Mouse (Mus musculus): ENCODE results near the gene Rac1.
A peak's percentile ranks its signal among the peaks of the same experiment; 100 is the strongest.

Rac1 gene

DNA sequence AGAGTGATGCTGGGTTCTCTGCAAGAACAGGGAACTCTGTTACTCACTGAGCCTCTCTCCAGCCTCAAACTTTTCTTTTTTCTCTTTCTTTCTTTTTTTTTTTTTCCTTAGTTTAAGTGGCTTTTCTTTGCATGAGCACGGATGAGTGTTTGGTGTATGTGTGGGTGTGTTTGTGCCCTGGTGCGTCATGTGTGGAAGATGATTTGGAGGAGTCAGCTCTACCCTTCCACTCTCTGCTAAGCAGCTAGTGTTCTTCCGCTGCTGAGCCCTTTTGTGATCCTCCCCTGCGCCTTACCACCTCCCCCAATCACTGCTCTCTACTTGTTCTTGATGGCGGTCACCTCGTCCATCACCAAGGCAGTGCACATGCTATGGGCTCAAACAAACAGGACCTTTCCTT is 32.1 kb downstream of the Rac1 start:
- DNase-seq (ENCODE audit: low spot score in 2 of 2): no peak

DNA sequence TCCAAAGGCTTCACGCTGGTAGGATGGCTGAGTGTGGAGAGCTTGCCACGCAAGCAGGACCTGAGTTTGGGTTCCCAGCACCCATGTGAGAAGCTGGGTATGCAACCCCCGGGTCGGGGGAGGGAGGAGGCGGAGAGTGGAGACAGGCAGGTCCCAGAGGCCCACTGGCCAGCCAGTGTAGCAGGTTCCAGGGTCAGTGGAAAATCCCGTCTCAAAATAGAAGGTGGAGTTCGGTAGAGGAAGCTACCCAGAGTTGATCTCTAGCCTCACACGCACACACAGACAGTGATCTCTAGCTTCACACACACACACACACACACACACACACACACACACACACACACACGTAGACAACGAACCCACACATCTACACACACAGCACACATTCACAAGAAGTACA is 34.7 kb downstream of the Rac1 start:
- DNase-seq (ENCODE audit: low spot score in 2 of 2): no peak

DNA sequence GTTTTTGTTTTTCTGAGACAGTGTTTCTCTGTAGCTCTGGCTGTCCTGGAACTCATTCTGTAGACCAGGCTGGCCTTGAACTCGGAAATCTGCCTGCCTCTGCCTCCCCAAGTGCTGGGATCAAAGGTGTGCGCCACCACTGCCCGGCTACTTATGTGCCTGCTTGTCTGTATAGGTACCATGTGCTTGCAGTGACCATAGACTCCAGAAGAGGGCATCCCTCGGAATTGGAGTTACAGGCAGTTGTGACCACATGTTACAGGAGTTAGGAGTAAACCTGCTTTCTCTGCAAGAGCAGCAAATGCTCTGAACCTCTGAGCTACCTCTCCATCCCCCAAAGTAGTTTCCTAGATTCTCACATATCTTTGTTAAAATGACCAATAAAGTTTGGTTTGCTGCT is 36.1 kb downstream of the Rac1 start:
- DNase-seq (ENCODE audit: low spot score in 2 of 2): no peak

DNA sequence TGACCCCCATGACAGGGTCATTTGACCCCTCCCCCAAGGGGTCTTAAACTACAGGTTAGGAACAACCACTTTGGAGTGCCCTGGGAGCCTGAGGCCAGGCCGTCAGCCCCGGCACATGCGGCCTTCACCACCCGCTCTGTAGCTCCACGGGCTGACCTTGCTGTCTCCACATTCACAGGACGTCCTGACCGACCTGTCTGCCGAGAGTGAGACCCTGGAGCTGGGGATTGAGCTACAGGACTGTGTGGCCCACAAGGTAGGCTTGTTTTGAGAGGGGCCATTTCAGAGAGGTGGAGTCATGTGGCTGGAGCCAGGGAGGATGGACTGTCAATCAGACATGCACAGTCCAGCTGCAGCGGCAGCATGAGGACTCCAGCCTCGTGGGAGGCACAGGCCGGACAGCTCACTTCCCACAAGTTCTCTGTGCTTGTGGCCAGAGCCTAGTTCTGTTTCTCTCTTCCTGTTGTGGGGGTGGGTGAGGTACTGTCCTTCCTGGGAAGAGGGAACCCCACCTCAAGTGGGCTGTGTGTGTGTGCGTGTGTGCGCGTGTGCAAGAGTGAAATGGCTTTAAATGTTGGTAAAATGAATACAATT is 38.0 kb downstream of the Rac1 start:
- DNase-seq (ENCODE audit: low spot score in 2 of 2): no peak

DNA sequence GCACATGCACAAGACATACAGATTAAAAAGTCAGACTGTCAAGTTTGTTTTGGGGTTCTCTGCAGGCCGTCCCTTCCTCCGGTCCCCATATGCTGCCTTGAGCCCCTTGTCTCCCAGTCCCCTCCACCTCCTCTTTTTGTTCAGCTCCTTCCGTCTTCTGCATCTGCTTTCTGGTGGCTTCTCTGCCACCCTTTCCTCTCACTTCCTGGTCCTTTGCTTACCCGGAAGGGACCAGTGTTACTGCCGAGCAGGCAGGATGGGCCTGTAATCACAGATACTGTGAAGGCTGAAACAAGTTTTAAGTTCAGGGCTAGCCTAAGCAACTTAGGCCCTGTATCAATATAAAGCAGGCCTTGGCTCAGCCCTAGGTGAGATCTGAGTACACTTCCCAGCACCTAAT is 39.8 kb downstream of the Rac1 start:
- DNase-seq (ENCODE audit: low spot score in 2 of 2): no peak

DNA sequence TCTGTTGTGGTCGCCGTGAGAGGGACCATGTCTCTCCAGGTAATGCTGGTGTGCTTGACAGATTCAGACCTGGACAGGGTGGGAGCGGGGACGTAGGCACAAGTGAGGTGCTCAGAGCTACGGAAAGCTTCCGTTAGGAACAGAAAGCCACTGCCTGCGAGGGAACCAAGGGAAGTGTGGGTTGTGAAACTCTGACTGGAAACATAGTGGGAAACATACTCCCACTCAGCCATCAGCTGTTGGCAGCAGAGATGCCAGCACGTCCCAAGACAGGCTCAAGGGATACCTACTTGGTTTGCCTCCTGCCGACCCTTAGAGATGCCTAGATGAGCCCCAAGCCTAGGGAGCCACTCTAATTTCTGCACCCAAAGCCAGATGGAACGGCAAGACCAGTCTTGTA is 40.6 kb downstream of the Rac1 start:
- no peak for DNase-seq (ENCODE audit: low spot score in 2 of 2)

DNA sequence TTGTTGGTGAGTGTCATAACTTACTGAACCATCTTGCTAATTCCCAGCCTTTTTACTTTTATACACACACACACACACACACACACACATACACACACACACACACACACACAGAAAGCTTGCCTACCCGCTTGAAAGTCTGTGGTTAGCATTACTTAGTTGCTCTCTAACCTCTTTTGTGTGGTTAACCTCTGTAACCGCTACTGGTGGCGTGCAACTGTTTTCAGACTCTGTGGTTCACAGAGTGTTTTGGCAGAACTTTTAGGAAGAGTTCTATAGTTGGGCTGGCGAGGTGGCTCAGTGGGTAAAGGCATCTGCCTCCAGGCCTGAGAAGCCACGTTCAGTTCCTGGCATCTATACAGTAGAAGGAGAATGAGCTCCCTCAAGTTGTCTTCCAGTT is 42.9 kb downstream of the Rac1 start:
- no peak for DNase-seq (ENCODE audit: low spot score in 2 of 2)

DNA sequence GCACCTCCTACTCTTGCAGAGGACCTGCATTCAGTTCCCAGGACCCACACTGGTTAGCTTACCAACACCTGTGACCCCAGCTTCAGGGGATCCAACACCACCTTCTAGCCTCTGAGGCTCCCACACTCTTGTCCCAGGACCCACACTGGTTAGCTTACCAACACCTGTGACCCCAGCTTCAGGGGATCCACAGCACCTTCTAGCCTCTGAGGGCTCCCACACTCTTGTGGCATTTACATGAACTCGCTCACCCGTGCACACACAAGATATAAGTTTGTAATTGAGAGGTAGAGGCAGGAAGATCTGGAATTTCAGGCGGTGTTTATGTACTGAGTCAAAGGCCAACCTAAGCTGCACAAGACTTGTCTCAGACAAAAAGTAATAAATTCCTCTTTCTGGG is 49.9 kb downstream of the Rac1 start:
- no peak for DNase-seq (ENCODE audit: low spot score in 2 of 2)

DNA sequence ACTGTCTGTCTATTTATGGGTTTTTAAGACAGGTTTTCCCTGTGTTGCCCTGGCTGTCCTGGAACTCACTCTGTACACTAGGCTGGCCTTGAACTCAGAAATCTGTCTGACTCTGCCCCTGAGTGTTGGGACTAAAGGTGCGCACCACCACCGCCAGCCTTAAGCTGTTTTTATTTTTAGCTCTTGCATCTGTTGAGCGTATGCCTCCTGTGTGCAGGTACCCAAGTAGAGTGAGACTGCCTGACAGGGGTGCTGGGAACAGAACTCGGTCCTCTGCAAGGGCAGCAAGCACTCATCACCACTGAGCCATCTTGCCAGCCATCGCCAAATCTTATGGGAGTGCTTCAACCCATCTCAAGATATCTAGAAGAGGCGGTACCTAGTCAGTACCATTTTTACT is 51.8 kb downstream of the Rac1 start:
- peak in 1 of 2 experiments; percentile 51 for DNase-seq (ENCODE audit: low spot score in 2 of 2)

DNA sequence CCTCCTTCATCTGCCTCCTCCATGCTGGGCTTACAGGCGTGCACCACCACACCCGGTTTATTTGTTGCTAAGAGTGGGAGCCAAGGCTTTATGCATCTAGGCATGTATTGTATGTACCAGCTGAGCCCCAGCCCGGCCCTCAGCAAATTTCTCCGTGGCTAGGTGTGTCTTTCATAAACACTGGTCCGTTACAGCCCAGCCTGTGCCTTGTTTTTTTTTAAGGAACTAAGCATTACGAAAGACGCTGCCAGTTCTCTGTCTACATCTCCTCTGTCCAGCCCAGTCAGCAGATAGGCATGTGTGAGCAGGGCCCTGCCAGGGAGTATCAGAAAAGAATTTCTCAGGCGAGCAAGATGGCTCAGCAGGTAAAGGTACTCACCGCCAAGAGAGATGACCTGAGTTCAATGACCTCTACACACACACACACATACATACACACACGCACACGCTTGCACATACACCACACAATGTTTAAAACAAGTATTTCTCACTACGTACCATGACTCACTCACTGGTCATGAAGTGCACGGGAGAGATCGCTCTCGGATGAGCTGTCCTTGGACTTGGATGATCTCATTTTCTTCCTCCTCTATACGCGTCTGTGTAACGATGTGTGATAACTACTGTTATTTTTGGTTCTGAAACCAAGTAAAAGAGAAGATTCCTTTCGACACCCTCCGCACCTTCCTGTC is 52.5 kb downstream of the Rac1 start:
- peak in 1 of 2 experiments; percentile 55 for DNase-seq (ENCODE audit: low spot score in 2 of 2)

DNA sequence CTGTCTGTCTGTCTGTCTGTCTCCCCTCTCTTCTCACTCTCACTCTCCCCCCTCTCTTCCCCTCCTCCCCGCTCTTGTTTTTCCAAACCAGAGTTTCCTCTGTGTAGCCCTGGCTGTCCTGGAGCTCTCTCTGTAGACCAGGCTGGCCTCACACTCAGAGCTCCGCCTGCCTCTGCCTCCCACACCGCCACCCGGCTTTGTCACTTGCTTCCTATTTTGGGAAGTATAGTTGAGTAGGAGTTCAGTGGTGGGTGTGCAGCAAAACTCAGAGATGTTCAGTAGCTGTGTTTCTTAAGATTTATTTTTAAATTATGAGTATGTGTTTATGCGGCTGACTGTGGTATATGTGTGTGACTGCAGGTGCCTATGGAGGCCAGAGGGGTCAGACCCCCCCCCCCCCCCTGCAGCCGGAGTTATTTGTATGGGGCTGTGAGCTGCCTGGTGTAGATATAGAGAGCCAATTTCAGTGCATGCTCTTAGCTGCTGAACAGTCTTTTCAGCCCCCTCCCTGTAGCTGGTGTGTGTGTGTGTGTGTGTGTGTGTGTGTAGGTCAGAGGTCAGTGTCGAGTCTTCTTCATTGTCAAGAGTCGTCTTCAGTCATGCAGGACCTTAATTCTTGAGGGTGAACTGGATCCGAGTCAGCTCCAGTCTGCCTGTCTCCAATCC is 55.8 kb downstream of the Rac1 start:
- no peak for DNase-seq (ENCODE audit: low spot score in 2 of 2)

DNA sequence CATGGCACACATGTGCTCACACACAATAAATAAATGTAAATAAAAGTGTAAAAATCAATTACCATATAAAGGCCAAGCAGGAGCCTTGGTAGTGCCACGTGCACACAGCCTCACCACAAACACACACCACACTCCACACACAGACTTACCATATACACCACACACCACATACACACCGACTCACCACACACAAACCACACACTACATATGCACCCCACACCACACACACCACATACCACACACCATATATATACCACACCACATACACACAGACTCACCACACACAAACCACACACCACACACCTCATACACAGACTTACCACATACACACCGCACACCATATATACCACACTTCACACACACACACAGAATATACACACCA is 56.7 kb downstream of the Rac1 start:
- DNase-seq (ENCODE audit: low spot score in 2 of 2): peak in 1 of 2 experiments; percentile 14

DNA sequence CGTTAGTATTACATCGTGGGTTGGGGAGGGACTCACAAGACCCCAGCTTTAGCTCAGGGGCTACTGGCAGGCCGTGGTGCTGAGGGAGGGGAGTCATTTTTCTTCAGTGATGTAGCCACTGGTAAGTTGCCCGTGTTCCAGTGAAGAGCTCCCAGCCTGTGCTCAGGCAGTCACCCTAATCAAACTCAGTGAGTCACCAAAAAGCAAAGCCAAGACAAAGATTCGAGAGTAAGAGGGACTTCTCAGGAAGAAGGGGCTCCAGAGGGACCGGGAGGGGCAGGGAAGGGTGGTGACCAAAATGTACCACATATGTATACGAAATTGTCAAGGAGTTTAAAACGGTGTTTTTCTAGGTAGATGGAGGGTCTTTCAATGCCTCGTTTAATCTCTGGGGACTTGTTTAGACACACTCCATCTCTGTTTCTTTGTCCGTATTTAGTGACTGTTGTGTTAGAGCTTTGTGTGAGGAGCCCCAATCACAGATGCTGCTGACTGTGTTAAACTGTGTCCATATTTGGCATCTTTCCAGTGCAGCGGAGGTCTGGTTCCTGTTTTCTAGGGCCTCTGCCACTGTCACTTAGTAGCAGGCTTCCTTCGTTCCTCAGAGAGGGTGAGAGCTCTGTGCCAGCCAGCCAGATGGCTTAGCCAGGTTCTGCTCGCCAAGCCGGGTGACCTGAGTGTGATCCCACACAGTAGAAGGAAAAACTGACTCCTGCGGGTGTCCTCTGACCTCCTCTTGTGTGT is 57.2 kb downstream of the Rac1 start:
- peak in 1 of 2 experiments; percentile 55 for DNase-seq (ENCODE audit: low spot score in 2 of 2)

DNA sequence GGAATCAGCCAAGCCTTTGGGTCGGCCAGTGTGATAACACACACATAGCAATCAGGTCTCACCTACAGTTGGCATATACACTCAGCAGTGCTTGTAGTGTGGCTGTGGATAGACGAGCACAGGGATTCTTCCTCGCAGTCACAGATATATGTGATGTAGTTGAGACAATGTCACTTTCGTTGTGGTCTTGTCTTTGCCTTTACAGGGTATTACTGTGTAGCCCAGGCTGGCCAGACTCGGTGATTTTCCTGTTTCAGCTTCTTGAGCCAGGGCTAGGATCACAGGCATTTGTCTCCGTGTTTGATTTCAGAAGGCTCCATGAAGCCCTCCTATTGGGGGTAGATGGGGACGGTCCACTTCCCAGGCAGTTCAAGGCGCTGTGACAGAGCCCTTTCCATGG is 58.2 kb downstream of the Rac1 start:
- DNase-seq (ENCODE audit: low spot score in 2 of 2): peak in 1 of 2 experiments; percentile 29

DNA sequence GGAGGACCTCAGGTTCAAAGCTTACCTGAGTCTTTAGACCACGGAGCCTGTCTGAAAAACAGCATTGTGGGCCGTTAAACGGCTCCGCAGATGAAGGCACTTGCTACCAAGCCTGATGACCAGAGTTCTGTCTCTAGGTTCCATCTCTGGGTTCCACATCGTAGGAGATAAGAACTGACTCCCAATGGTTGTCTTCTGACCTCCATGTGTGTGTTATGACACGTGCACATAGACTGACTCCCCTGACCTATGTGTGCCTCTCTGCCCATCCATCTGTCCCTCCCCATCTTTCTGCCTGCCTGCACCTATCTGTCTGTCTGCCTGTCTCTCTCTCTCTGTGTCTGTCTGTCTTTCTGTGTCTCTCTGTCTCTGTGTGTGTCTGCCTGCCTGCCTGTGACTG is 59.9 kb downstream of the Rac1 start:
- peak in 1 of 2 experiments; percentile 39 for DNase-seq (ENCODE audit: low spot score in 2 of 2)

DNA sequence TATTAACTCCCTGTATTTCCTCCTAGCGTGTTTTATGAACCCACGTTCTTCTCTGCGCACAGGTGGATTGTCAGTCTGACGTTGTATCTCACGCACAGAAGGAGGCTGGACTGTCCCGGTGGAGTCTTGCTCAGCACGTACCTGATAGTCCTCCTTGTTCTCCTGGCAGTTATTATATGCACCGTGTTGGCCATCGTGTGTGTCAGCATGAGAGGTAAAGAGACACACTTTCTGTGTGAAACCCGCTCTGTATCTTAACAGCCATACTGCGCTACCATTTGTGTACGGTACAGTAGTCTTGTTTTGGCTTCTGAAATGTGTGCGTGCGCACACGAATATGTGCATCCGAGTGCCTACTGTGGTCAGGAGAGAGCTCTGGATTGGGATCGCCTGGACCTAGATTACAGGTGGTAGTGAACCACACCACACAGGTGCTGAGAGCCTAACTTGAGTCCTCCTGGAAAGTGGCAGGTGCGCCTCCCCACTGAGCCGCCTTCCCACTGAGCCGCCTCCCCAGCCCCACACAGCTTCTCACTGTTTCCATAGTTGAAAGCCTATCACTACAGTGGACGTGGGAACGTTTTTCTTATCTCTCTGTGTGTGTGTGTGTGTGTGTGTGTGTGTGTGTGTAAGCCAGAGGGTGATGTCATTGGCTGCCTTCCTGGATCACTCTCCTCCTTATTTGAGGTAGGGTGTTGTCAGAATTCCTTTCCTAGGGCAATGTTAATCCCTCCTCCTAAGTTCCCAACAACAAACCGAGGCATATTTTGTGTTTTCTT is 60.8 kb downstream of the Rac1 start:
- no peak for DNase-seq (ENCODE audit: low spot score in 2 of 2)

DNA sequence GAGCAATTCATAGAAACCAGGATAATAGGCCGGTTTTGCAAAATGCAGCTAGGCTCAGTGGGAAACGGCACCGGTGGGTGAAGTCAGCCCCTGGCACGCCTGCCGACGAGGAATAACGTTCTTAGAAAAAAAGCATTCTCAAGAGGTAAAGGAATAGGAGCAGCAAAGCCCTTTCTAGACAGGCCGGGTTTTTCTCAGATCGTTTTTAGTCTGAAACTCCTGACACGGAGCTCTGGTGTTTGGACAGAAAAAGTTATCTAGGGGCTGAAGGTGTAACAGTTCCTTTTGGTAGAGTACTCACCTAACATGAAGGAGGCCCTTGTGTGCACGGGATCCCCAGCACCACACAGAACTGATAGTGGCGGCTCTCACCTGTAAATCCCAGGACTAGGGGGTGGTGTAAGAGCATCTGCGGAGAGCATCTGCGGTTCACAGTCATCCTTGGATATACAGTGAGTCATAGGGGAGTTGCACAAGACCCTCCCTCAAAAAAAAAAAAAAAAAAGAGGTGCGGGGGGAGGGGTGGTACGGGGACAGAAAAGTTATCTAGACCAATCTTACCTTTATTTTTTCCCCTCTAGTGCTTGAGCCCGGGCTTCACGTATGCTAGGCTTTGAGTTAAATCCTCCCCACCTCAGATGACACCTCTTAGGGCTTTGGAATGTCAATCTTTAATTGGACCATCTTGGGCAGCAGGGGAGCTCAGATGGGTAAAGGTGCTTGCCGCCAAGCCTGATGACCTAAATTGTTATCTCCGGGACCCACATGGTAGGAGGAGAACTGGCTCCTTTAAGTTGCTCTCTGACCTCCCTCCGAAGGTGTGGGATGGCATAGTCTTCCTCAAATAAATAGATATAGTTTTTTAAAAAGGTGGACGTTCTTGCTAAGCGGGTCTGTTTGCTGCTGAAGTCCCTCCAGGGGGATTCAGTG is 62.4 kb downstream of the Rac1 start:
- no peak for DNase-seq (ENCODE audit: low spot score in 2 of 2)

DNA sequence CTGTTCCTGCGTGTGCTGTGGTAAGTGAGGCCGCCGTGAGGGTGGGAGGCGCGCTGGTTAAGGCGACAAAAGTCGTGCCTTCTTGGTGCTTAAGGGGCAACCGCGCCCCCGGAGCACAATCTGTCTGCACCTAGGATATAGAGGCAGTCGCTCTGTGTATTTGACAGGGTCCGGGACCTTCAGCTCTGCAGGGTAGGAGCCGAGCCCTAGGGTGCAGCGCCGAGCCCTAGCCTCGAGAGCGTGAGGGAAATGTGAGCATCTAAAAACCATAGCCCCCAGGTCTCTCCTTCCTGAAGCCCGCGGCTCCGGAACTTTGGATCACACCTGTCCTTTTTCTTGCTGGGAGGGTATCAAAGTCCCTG is 63.1 kb downstream of the Rac1 start:
- no peak for DNase-seq (ENCODE audit: low spot score in 2 of 2)

DNA sequence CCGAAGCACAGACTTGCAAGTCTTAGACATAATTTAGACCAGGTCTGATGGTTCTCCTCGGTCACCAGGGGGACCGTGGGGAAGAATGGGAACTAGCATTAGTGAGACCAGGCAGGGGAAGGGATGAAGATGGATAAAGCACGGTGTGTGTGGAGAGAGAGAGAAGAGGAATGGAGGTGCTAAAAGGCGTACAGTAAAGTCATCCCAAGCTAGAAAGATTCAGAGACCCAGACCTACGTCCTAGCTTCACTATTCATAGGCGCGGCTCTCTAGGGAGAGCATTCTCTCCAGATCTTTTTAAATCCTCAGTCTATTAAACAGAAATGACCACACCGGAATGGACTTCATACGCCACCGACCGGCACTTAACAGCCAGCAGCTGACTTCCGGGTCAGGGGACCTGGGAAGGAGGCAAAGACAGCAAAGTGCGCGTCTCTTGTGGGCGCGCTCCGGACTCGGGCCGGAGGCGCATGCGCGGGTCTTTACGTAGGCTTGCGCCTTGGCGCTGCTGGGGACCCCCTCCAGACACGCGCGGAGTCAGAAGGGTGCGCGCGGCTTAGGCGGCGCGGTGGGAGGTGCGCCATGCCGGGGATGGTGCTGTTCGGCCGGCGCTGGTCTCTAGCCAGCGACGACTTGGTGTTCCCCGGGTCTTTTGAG is 63.6 kb downstream of the Rac1 start, which contains the start of gene Daglb:
Daglb (plus strand) TSS at position 485 of the 657 bp plus-strand sequence.
- peak; percentile 82 to 87 for DNase-seq (ENCODE audit: low spot score in 2 of 2)

DNA sequence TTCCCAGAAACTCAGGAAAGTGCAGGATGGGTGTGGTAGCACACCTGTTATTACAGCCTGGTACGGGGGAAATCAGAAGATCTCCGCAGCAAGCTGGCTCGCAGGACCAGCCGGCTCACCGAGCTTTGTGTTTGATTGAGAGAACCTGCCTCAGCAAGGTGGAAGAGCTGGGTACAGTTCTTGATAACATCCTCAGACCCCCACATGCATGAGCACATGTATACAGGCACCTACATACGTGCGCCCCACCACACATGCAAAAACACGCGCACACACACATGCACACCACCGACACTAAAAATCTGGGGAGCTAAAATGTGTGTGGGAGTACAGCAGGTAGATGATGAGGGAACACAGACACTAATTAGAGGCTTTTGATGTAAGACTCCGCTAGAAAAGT is 64.2 kb downstream of the Rac1 start:
- DNase-seq (ENCODE audit: low spot score in 2 of 2): no peak
